Mouse (Mus musculus) heart, embryonic 16.5 days (tissue): ENCODE results near the gene Ripor2. TPM values are rescaled to one million over a fixed set of nuclear protein-coding genes. Genes with fewer than 3 reads are reported as not detected.
"Not testable (repeated sequence)": the region's sequence is repeated elsewhere in the genome, so short reads cannot be mapped to it uniquely, and the experiment has no call there.

Source experiments
- ATAC-seq: fragments of 200-750 bp; cut with Nextera tagmentation; replicated peaks from 2 replicates; pipeline ENCODE4 v1.8.0; 2017; ENCODE audit warnings: moderate number of reproducible peaks; ENCODE audit not compliant: insufficient read depth, low FRiP score; ENCODE audit errors: extremely low read depth
- H3K27ac ChIP-seq: fragments of 300-500 bp; sonication (generic); 2 replicates; pipeline ENCODE4 v1.5.1; 2014; ENCODE audit warnings: mild to moderate bottlenecking, low read length, control low read depth, moderate library complexity
- H3K27me3 ChIP-seq: fragments of 300-500 bp; sonication (generic); 2 replicates; pipeline ENCODE4 v1.6.1; 2014; ENCODE audit warnings: low read length, mixed read lengths; ENCODE audit not compliant: control insufficient read depth, insufficient read depth
- H3K36me3 ChIP-seq: fragments of 300-500 bp; sonication (generic); 2 replicates; pipeline ENCODE4 v1.6.1; 2014; ENCODE audit not compliant: control insufficient read depth, insufficient read depth
- H3K4me1 ChIP-seq: fragments of 300-500 bp; sonication (generic); 2 replicates; pipeline ENCODE4 v1.6.1; 2014; ENCODE audit warnings: low read length, mixed read lengths; ENCODE audit not compliant: control insufficient read depth, insufficient read depth
- H3K4me2 ChIP-seq: fragments of 300-500 bp; sonication (generic); 2 replicates; pipeline ENCODE4 v1.6.1; 2014; ENCODE audit warnings: low read depth, mild to moderate bottlenecking, control low read depth, low read length
- H3K4me3 ChIP-seq: fragments of 300-500 bp; sonication (generic); 2 replicates; pipeline ENCODE4 v1.5.1; 2014; ENCODE audit warnings: mild to moderate bottlenecking, control low read depth, low read length
- H3K9ac ChIP-seq: fragments of 300-500 bp; sonication (generic); 2 replicates; pipeline ENCODE4 v1.6.1; 2014; ENCODE audit warnings: low read length, control low read depth
- H3K9me3 ChIP-seq: fragments of 300-500 bp; sonication (generic); replicated peaks from 2 replicates; pipeline ENCODE4 v1.6.1; 2016; ENCODE audit warnings: low read length; ENCODE audit not compliant: control insufficient read depth
- WGBS: fragments of 180-500 bp; shearing (Covaris S2); extraction: QIAGEN DNeasy Blood & Tissue Kit; methylation state at CpG from one replicate; pipeline ENCODE4 v1.1.7; 2014; 5-methylcytosine and 5-hydroxymethylcytosine counted together
- polyA plus RNA-seq: library from polyadenylated mRNA; unstranded; fragments of >200 nt; fragmentation: Nextera tagmentation; extraction: Ambion mirVana; gene quantifications from 2 replicates; pipeline ENCODE4 v1.2.1, GENCODE M21; 2015

The Ripor2 gene
- polyA plus RNA-seq, 1 experiment from 2014 or later, result 17.3 TPM

GRCm38 (mm10) chr13:24761083-24761402 lies 179.1 kb downstream of the Ripor2 start:
- H3K27ac ChIP-seq, result peak overlapping the region; percentile 98
- peaks cover 15% of the 10 kb centered on the region for H3K4me1 ChIP-seq
- peaks cover 21% of the 10 kb centered on the region for H3K36me3 ChIP-seq
- peak overlapping the region; percentile 82 for H3K4me2 ChIP-seq
- H3K4me3 ChIP-seq, result peak overlapping the region; percentile 98
- no peaks in the 10 kb centered on the region for H3K27me3 ChIP-seq
- WGBS, result 3% methylated on average over 10 of the region's 10 CpGs
- H3K9me3 ChIP-seq, result no peaks in the 10 kb centered on the region
- ATAC-seq, result no peak
- peak overlapping the region; percentile 93 for H3K9ac ChIP-seq

GRCm38 (mm10) chr13:24761403-24762227 lies 179.6 kb downstream of the Ripor2 start, which contains the start of gene Gmnn:
Gmnn (minus strand) TSS chr13:24761923.
- Histone ChIP-seq H3K4me2 (peak within 1 kb of the TSS; percentile 82), H3K36me3 (peaks cover 15% of the 10 kb centered on the region), H3K4me3 (peak within 1 kb of the TSS; percentile 98), H3K4me1 (peaks cover 15% of the 10 kb centered on the region), H3K27me3 (no peaks in the 10 kb centered on the region), H3K9ac (peak within 1 kb of the TSS; percentile 93), H3K27ac (peak within 1 kb of the TSS; percentile 98), H3K9me3 (no peaks in the 10 kb centered on the region)
- under 1% methylated on average over 79 of the region's 79 CpGs for WGBS
- peak; percentile 98 for ATAC-seq

DNA sequence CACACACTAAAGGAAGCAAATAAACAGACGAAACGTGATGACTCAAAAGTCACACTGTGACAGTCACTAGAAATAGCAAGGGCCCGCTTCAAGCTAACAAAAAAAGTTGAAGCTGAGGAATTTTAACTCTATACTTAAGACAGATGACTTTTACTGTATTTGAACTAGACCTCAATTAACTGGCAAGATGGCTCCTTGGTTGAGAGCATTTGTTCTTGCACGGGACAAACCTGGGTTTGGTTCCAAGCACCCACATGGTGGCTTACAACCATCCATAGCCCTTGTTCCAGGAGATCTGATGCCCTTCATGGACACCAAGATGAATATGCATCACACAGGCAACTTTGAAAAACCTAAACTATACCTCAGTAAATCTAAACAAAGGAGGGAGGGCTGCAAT lies 180.3 kb downstream of the Ripor2 start:
- H3K9me3 ChIP-seq, result no peaks in the 10 kb centered on the region
- peaks cover 15% of the 10 kb centered on the region for H3K4me1 ChIP-seq
- no peak for ATAC-seq

DNA sequence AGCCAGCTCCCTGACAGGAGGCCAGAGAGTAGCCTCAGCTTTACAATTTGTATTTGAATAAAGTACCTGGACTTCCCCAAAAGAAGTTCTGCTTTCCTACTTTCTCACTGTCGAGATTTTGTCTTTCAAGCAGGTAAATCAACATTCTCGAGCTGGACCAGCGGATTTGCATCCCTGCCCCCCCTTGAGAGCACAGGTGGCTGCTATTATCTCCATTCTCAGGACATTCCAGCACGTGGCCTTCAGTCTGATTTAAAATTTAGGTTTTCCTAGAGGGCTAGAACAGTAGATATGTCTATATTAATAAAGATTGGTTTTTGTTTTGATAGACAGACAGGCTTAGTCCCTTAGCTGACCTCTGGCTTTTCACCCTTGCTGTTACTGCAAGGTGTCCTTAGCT lies 185.8 kb downstream of the Ripor2 start:
- not testable (repeated sequence) for H3K9me3 ChIP-seq, H3K4me2 ChIP-seq, H3K4me1 ChIP-seq, ATAC-seq, H3K36me3 ChIP-seq, H3K9ac ChIP-seq, H3K4me3 ChIP-seq, H3K27ac ChIP-seq, H3K27me3 ChIP-seq
- 69% methylated on average over 4 of the region's 4 CpGs for WGBS

More for the DNA sequence above, 180.3 kb downstream of the Ripor2 start:
- Histone ChIP-seq H3K27me3 (no peaks in the 10 kb centered on the region), H3K36me3 (peaks cover 10% of the 10 kb centered on the region; the same call in 1 of the 2 replicates), H3K4me3 (peak overlapping the region; percentile 98), H3K27ac (peak overlapping the region; percentile 98), H3K4me2 (peak overlapping the region; percentile 82), H3K9ac (peak overlapping the region; percentile 93)
- WGBS, result 28% methylated on average over 4 of the region's 4 CpGs

DNA sequence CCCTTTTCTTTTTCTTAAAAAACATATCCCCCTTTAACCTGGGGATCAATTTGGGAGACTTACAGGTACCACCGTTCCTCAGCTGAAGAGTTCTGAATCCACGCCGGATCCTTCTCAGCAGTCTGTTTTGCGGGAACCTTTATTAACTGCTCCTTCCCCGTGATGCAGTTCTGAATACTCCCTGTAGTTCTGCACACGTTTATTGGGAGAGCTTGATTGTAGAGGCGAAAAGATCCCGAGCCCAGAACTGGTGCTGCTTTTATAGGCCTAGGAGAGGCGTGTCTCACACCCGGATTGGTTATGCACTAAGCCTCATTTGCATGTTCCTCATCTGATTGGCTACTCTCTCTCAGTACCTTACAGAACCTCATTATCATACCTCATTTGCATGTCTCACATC lies 189.5 kb downstream of the Ripor2 start:
- ATAC-seq, H3K9me3 ChIP-seq, H3K4me1 ChIP-seq, H3K36me3 ChIP-seq, H3K27me3 ChIP-seq, H3K9ac ChIP-seq, H3K4me3 ChIP-seq, H3K27ac ChIP-seq, H3K4me2 ChIP-seq: not testable (repeated sequence)
- WGBS, result 92% methylated on average over 10 of the region's 10 CpGs

- no peak overlapping the region for H3K4me3 ChIP-seq
- no peaks in the 10 kb centered on the region for H3K9me3 ChIP-seq
- no peaks in the 10 kb centered on the region for H3K36me3 ChIP-seq
- no peaks in the 10 kb centered on the region for H3K4me1 ChIP-seq
- H3K27me3 ChIP-seq, result no peaks in the 10 kb centered on the region
- no peak for ATAC-seq
- no peak overlapping the region for H3K9ac ChIP-seq
- H3K4me2 ChIP-seq, result no peak overlapping the region
- H3K27ac ChIP-seq, result no peak overlapping the region
- 51% methylated on average over 7 of the region's 7 CpGs for WGBS
Measured at GRCm38 (mm10) chr13:24776146-24776844, 194.3 kb downstream of the Ripor2 start.

DNA sequence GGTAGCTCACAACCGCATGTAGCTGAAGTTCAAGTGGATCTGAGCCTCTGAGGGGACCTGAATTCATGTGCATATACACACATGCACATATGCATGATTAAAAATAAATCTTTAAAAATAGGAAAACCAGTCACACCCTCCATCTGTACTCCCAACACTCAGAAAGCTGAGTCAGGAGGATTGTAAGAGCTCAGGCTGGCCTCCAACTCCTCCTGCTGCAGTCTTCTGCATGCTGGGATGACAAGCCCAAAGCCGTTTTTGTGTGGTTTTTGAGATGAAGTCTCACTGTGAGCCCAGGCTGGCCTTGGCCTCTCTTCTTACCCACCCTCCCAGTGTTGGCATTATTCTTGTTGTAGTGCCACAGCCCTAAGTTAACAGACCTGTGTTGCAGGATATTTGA lies 196.0 kb downstream of the Ripor2 start:
- no peak overlapping the region for H3K4me2 ChIP-seq
- no peak overlapping the region for H3K9ac ChIP-seq
- H3K4me1 ChIP-seq, result no peaks in the 10 kb centered on the region
- no peak overlapping the region for H3K27ac ChIP-seq
- no peaks in the 10 kb centered on the region for H3K36me3 ChIP-seq
- ATAC-seq, result no peak
- H3K4me3 ChIP-seq, result no peak overlapping the region
- no peaks in the 10 kb centered on the region for H3K9me3 ChIP-seq
- 77% methylated on average over 2 of the region's 2 CpGs for WGBS
- H3K27me3 ChIP-seq, result no peaks in the 10 kb centered on the region

- no peaks in the 10 kb centered on the region for H3K9me3 ChIP-seq
- no peaks in the 10 kb centered on the region for H3K36me3 ChIP-seq
- no peak overlapping the region for H3K4me3 ChIP-seq
- no peaks in the 10 kb centered on the region for H3K27me3 ChIP-seq
- no peak for ATAC-seq
- no peaks in the 10 kb centered on the region for H3K4me1 ChIP-seq
- WGBS, result 62% methylated on average over 8 of the region's 8 CpGs
- H3K27ac ChIP-seq, result no peak overlapping the region
- no peak overlapping the region for H3K4me2 ChIP-seq
- H3K9ac ChIP-seq, result no peak overlapping the region
Measured at GRCm38 (mm10) chr13:24778706-24779380, 196.9 kb downstream of the Ripor2 start.

GRCm38 (mm10) chr13:24781916-24782315 lies 199.9 kb downstream of the Ripor2 start:
- WGBS, result 47% methylated on average over 5 of the region's 5 CpGs

More at GRCm38 (mm10) chr13:24781916-24782315, 199.9 kb downstream of the Ripor2 start:
- H3K9me3 ChIP-seq, result no peaks in the 10 kb centered on the region
- no peak overlapping the region for H3K27ac ChIP-seq
- no peak overlapping the region for H3K4me3 ChIP-seq
- no peak for ATAC-seq
- no peaks in the 10 kb centered on the region for H3K36me3 ChIP-seq
- H3K27me3 ChIP-seq, result no peaks in the 10 kb centered on the region
- no peaks in the 10 kb centered on the region for H3K4me1 ChIP-seq
- H3K9ac ChIP-seq, result no peak overlapping the region
- H3K4me2 ChIP-seq, result no peak overlapping the region
